ENCODE assay signal across 14 mouse cellular contexts in the genomic region with DNA sequence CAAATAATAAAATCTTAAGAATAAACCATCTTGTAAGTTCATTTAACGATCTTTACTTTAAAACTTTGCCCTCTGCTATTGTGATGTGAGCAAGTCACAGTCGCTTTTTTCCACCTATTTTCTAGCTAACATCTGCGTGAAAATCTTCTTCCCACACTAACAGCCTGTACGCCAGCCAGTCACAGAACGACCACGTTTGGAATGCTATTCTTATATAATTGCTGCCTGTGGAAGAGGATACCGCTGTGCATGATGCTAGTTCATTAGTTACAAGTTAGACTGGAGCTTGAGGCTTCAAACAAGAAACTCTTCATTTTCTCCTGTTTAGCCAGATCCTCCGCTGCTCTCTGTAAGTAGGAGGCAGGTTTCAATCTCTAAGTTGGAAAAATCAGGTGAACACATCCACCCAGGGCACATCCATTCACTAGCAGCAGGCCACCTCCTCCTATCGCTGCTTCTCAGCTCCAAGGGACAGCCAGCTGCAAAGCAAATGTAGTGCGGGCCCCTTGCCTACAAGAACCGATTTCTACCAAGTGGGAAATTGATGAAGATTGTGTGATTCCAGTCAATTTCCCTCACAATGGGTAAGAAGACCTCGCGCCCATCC.
DNase-seq lines count a peak whose midpoint lies in the region; ATAC-seq lines count a peak whose summit lies in the region.
"Had no signal": no experiment of that assay in that cellular context is flagged by ENCODE, and none has a peak within 500 bp of the region (broad histone marks: within the 10 kb centered on the region; RNA-seq: fewer than 3 reads in every experiment).

No protein-coding gene starts in this region.

- peak; percentile 10 for DNase-seq in left cerebral cortex, adult 11 months (ENCODE audit: low spot score)
- DNase-seq in left cerebral cortex, postnatal 4 days: no peak
- DNase-seq in frontal cortex, postnatal 14 days (ENCODE audit: low spot score in 2 of 2): peak; percentile 3 to 4
- peak; percentile 11 to 30 for DNase-seq in layer of hippocampus, postnatal 36 days
- peak; percentile 23 for DNase-seq in right cerebral cortex, postnatal 25 days
- DNase-seq in spleen, postnatal 14 days (ENCODE audit: low spot score in 2 of 2): no peak
- DNase-seq in cerebellum, adult 11 months: no peak
- DNase-seq: adrenal gland, adult 2 months; cerebellum, postnatal 14 days; heart, postnatal 36 days; kidney, adult 9 months; thymus, adult 2 months had no signal

- intact Hi-C loops in left cerebral cortex, postnatal 4 days (cut with DNase I): no loop called here

- no peak for ATAC-seq in activated CD4-positive, CD25-positive, alpha-beta regulatory T cell, adult 4 months
- ATAC-seq: Patski had no signal

Comparison
In these comparisons a context has a peak if more than half of its experiments do, and no peak if none do; other contexts are left out.
1. DNase-seq: peak in left cerebral cortex, adult 11 months (single experiment), frontal cortex, postnatal 14 days (2 of 2), layer of hippocampus, postnatal 36 days (2 of 2) and right cerebral cortex, postnatal 25 days (single experiment); none in left cerebral cortex, postnatal 4 days (single experiment), spleen, postnatal 14 days (0 of 2) and cerebellum, adult 11 months (single experiment).